Mouse (Mus musculus): ENCODE results near the gene Zfp800. TPM values are rescaled to one million over a fixed set of nuclear protein-coding genes. Genes with fewer than 3 reads are reported as not detected.
A peak's percentile ranks its signal among the peaks of the same experiment; 100 is the strongest.

Zfp800 gene
- polyA plus RNA-seq, 1 experiment from 2014 or later, result 23.3 TPM

DNA sequence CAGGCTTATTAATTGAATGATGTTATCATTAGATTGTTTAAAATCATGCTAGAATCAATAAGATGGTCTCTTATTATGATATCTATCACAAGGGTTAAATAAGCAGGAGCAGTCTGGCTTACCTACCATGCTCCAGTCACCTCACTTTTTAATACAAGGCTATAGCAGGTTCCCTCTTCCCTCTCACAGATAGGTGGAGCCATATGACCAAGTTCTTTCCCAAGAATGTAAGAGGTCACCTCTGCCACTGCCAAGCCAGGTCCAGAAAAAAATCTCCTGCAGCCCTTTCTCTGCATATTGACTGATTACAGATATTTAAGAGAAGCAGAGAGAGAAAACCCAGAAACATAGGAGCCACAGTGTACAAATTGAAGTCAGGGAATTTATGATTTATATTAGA, 88.1 kb downstream of the Zfp800 start:
- H3K4me1 ChIP-seq, result no peaks in the 10 kb centered on the region
- no peak overlapping the region for H3K27ac ChIP-seq (replicated peaks)
- ATAC-seq (ENCODE audit: insufficient number of reproducible peaks, low FRiP score, low TSS enrichment, low read depth), result no peak
- no peak overlapping the region for H3K9ac ChIP-seq
- no peaks in the 10 kb centered on the region for H3K36me3 ChIP-seq
- no peaks in the 10 kb centered on the region for H3K9me3 ChIP-seq (replicated peaks)
- H3K4me2 ChIP-seq (replicated peaks), result no peak overlapping the region
- H3K27me3 ChIP-seq, result no peaks in the 10 kb centered on the region
- H3K4me3 ChIP-seq (replicated peaks), result no peak overlapping the region

DNA sequence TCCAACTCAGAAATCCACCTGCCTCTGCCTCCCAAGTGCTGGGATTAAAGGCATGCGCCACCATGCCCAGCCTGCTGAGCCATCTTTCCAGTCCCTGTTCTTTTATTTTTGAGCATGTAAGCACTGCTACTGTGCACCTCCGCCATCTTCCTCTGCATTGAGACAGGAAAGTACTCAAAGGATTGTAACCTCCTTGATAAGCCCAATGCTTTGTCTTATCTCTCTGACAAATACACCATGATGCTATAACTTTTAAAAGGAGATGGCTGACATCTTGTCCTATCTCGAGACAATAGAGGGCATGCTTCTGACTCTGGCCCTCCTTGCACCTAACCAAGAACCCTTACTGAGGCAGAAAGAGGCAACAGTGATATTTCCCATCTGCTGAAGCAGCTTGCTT, 88.9 kb downstream of the Zfp800 start:
- Histone ChIP-seq H3K36me3 (no peaks in the 10 kb centered on the region), H3K4me1 (no peaks in the 10 kb centered on the region), H3K9ac (no peak overlapping the region), H3K27me3 (no peaks in the 10 kb centered on the region), H3K27ac (replicated peaks) (no peak overlapping the region), H3K4me2 (replicated peaks) (no peak overlapping the region), H3K9me3 (replicated peaks) (no peaks in the 10 kb centered on the region), H3K4me3 (replicated peaks) (no peak overlapping the region)
- no peak for ATAC-seq (ENCODE audit: insufficient number of reproducible peaks, low FRiP score, low TSS enrichment, low read depth)
- 79% methylated on average over 3 of the region's 3 CpGs for WGBS

DNA sequence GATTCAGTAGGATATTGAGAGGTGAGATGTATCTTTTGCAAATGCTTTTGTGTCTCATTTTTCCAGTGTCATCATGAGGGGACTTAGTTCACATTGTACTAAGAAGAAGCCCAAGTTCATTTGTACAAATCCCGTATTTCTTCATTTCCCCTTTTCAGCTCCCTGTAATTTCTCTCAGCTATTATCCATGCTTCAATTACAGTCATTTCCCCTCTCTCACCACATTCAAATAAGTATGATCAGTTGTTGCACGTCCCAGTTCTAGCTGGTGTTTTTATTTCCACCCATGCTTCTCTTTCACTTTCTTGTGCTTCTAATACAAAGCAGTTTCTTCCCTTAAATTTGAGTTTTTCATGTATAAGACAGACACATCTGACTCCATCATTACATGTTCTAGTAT, 91.1 kb downstream of the Zfp800 start:
- H3K9ac ChIP-seq, result no peak overlapping the region
- H3K4me3 ChIP-seq (replicated peaks), result no peak overlapping the region
- H3K27ac ChIP-seq (replicated peaks), result no peak overlapping the region
- no peaks in the 10 kb centered on the region for H3K9me3 ChIP-seq (replicated peaks)
- no peak overlapping the region for H3K4me2 ChIP-seq (replicated peaks)
- 47% methylated on average over 2 of the region's 2 CpGs for WGBS
- no peaks in the 10 kb centered on the region for H3K27me3 ChIP-seq
- H3K4me1 ChIP-seq, result no peaks in the 10 kb centered on the region
- ATAC-seq (ENCODE audit: insufficient number of reproducible peaks, low FRiP score, low TSS enrichment, low read depth), result no peak
- H3K36me3 ChIP-seq, result no peaks in the 10 kb centered on the region

DNA sequence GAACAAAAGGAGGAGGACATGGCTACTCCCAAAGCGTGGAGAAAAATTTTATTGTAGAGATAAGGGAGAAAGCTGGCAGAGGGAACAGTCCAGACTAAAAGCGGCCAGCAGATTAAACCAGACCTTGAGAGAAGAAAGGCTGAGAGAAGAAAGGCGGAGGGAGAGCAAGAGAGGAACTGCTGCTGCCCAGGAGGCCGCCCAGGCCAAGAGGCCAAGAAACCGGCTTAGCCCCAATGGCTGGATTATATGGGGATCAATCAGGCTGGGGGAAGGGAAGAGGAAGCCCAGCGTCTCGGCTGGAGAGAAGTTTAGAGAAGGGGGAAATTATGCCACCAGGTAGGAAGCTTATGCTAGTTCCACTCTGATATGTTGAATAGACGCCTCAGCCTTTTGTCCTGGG, 101.5 kb downstream of the Zfp800 start:
- Histone ChIP-seq H3K9ac (no peak overlapping the region), H3K9me3 (replicated peaks) (no peaks in the 10 kb centered on the region)
- 15% methylated on average over 8 of the region's 8 CpGs for WGBS

DNA sequence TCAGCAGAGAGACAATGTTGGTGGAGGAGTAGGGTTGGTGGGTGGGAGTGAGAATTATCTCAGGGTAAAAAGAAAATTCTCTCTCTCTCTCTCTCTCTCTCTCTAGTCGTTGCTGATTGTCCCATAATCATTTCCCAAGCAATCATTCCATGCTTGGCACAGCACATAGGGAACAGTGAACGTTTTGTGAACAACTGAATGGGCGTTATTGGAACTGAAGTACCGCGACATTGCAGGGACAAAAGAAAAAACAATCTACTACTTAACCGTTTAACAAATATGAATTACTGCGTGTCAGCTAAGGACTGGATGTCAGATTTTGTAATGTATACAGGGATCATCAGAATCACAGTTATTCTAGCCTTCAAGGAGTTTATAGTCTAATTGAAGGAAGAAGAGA, 102.2 kb downstream of the Zfp800 start:
- H3K27ac ChIP-seq (replicated peaks), result no peak overlapping the region

More for the DNA sequence above, 101.5 kb downstream of the Zfp800 start:
- Histone ChIP-seq H3K4me1 (no peaks in the 10 kb centered on the region), H3K4me2 (replicated peaks) (no peak overlapping the region), H3K36me3 (no peaks in the 10 kb centered on the region), H3K27me3 (0 out of 2 replicates have a peak, but pooled peaks cover 5% of the 10 kb centered on the region), H3K4me3 (replicated peaks) (no peak overlapping the region), H3K27ac (replicated peaks) (no peak overlapping the region)
- ATAC-seq (ENCODE audit: insufficient number of reproducible peaks, low FRiP score, low TSS enrichment, low read depth), result no peak

DNA sequence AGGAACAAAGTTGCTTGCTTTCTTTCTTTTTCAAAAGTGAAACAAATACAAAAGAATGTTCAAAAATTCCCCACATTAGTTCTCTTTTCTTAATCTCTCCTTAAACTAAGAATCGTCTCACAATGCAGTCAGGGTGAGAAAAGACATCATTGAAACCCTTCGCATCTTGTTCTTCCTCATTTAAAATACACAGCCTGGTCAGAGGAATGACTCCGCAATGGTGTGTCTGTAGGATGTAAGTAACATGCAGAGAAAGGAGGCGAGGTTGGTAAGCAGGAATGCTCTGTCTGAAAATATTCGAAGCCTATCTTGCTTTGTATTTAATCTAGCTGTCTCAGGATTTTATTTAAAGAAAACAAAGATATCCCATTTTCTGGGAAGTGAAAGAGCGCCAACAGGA, 105.0 kb downstream of the Zfp800 start:
- no peak overlapping the region for H3K27ac ChIP-seq (replicated peaks)
- WGBS, result 86% methylated on average over 6 of the region's 6 CpGs

More for the DNA sequence above, 102.2 kb downstream of the Zfp800 start:
- 66% methylated on average over 7 of the region's 7 CpGs for WGBS
- Histone ChIP-seq H3K9ac (no peak overlapping the region), H3K36me3 (no peaks in the 10 kb centered on the region), H3K4me2 (replicated peaks) (no peak overlapping the region), H3K27me3 (0 out of 2 replicates have a peak, but pooled peaks cover 5% of the 10 kb centered on the region), H3K9me3 (replicated peaks) (no peaks in the 10 kb centered on the region), H3K4me3 (replicated peaks) (no peak overlapping the region), H3K4me1 (no peaks in the 10 kb centered on the region)
- no peak for ATAC-seq (ENCODE audit: insufficient number of reproducible peaks, low FRiP score, low TSS enrichment, low read depth)

DNA sequence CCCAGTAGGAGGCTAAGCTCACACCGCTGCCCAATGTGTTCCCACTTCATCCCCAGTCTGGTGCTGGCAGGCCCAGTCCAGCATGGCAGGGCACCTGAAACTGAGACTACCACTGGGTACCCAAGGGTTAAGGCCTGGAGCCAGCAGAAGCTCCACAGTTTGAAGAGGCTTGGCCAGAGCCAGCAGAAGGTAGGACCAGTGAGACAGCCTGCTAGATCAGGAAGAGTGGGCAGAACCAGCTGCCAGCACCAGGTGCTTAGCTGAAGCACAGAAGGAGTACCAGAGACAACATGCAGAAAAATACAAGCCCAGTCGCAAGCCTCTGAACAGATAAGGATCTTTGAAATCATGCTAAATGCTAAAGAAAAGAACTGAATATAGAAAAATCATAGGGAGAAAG, 117.9 kb downstream of the Zfp800 start:
- no peak overlapping the region for H3K9ac ChIP-seq
- 62% methylated on average over 2 of the region's 2 CpGs for WGBS
- no peaks in the 10 kb centered on the region for H3K36me3 ChIP-seq
- H3K27ac ChIP-seq (replicated peaks), result no peak overlapping the region
- H3K4me2 ChIP-seq (replicated peaks), result no peak overlapping the region
- ATAC-seq (ENCODE audit: insufficient number of reproducible peaks, low FRiP score, low TSS enrichment, low read depth), result no peak
- H3K27me3 ChIP-seq, result no peaks in the 10 kb centered on the region
- H3K9me3 ChIP-seq (replicated peaks), result no peaks in the 10 kb centered on the region
- H3K4me1 ChIP-seq, result no peaks in the 10 kb centered on the region
- H3K4me3 ChIP-seq (replicated peaks), result no peak overlapping the region

More for the DNA sequence above, 105.0 kb downstream of the Zfp800 start:
- H3K9me3 ChIP-seq (replicated peaks), result no peaks in the 10 kb centered on the region
- no peak for ATAC-seq (ENCODE audit: insufficient number of reproducible peaks, low FRiP score, low TSS enrichment, low read depth)
- H3K9ac ChIP-seq, result no peak overlapping the region
- no peak overlapping the region for H3K4me2 ChIP-seq (replicated peaks)
- H3K36me3 ChIP-seq, result no peaks in the 10 kb centered on the region
- H3K4me3 ChIP-seq (replicated peaks), result no peak overlapping the region
- H3K4me1 ChIP-seq, result no peaks in the 10 kb centered on the region
- H3K27me3 ChIP-seq, result 0 out of 2 replicates have a peak, but pooled peaks cover 5% of the 10 kb centered on the region

DNA sequence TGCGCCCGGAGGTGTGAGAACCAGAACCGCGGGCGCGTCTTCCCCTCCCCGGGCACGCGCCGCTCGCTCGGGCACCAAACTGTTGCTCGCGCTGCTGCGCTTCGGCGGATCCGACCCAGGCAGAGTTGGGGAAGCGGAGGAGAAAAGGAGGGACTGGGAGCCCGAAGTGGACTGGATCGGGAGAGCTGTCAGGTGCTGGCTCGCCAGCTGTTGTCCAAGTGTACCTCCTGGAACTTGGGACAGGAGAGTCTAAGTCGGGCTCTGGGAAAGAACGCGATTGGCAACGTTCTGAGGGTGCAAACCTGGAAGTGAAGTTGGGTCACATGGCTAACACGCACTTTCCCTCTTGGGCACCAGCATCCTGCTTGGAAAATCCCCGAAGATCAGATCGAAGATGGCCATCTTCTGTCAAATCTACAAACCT, 135.6 kb downstream of the Zfp800 start:
- Histone ChIP-seq H3K9me3 (replicated peaks) (no peaks in the 10 kb centered on the region), H3K36me3 (no peaks in the 10 kb centered on the region), H3K4me3 (replicated peaks) (peak overlapping the region; percentile 92), H3K27me3 (no peaks in the 10 kb centered on the region), H3K4me1 (peaks cover 10% of the 10 kb centered on the region), H3K27ac (replicated peaks) (peak overlapping the region; percentile 88), H3K9ac (peak overlapping the region; percentile 59), H3K4me2 (replicated peaks) (peak overlapping the region; percentile 89)
- ATAC-seq (ENCODE audit: insufficient number of reproducible peaks, low FRiP score, low TSS enrichment, low read depth), result peak; percentile 59
- under 1% methylated on average over 29 of the region's 29 CpGs for WGBS

DNA sequence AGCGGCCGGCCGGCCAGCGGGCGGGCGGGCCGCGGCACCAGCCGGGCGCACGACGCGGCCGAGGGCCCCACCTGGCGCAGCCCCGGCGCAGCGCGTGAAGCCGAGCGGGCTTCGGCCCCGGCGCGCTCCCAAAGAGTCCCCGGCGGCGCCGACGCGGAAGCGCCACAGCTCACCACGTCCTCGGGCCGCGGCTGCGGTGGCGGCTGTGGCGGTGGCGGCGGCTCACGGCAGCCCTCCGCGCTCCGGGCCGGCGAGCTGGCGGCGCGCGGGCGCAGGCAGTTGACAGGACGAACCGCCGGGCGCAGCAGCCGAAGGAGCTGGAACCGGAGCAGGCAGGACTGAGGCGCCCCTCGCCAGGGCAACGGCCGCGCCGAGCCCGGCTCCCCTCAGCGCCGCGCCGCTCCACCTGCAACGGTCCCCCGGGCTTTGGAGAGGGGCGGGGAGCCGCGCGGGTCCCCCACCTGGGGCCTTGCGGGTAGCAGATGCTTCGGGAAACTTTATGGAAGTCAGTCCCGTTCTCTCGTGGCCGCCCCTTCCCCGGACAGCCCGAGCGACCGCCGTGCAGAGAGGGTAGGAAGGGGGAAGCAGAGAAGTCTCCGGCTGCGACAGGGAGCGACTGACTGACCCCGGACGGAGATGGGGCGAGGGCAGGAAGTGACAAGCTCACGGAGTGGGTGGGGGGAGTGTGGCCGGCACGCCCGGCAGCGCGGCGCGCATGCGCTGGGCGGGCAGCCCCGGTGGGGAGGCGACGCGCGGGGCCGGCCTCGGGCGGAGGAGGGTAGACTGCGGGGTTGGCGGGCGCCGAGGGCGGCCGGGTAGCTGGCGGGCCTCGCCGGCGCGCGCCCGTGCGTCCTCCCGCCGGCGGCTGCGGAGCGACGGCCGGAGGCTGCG, 136.3 kb downstream of the Zfp800 start:
- Histone ChIP-seq H3K9ac (peak overlapping the region; percentile 59), H3K27ac (replicated peaks) (peak overlapping the region; percentile 88), H3K4me1 (peaks cover 10% of the 10 kb centered on the region), H3K4me2 (replicated peaks) (peak overlapping the region; percentile 89), H3K4me3 (replicated peaks) (peak overlapping the region; percentile 92), H3K36me3 (no peaks in the 10 kb centered on the region), H3K27me3 (no peaks in the 10 kb centered on the region), H3K9me3 (replicated peaks) (no peaks in the 10 kb centered on the region)
- under 1% methylated on average over 88 of the region's 131 CpGs for WGBS
- peak; percentile 97 for ATAC-seq (ENCODE audit: insufficient number of reproducible peaks, low FRiP score, low TSS enrichment, low read depth)

DNA sequence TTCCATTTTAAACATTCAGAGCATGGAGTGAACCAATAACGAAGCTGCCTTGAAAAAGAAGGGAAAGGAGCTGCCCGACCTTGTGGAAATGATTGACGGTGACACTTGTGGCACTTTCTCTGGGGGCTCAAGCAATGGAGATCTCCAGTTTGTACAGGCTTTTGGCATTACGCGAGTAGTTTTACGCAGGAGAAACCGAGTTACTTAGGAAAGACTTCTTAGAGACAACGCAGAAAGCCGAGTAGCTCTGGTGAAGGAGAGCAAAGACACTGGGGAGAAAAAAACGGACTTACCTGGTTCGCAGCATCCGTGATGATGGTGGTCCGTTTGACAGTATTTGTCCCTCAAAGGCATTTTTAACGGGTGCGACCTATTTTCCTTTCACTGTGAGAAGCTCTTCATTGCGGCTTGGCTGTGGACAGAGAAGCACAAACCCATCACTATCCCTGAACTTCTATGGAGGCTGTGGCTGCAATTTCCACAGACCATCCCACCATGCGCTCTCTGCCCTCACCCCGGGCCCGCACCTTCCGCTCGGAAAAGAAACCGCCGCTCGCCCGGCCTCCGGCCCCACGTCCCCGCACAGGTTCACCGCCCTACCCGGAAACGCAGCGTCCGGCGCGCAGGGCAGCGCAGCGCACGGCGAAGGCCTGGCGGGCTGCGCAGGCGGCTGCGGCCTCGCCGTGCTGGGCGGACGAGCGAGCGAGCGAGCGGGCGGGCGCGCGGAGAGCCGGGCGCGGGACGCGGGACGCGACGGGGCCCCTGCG, 137.2 kb downstream of the Zfp800 start:
- peak overlapping the region; percentile 59 for H3K9ac ChIP-seq
- ATAC-seq (ENCODE audit: insufficient number of reproducible peaks, low FRiP score, low TSS enrichment, low read depth), result peak; percentile 55; the same call in 1 of the 2 replicates

DNA sequence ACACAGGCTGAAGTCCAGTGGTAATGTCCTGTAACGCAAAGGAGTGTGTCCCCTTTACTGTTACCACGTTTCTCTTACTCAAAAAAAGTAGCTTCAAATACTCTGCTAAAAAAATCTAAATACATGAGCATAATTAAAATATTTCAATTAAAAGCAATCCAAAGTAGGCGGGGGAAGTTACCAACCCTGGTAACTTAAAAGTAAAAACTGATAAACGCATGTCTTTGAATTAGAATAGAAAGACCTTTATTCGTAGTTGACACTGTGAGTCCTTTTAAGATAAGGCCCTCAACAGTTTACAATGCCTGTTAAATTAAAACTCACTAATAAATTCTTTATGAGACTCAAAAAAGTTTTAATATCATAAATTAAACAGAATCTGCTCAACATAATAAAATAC, 138.1 kb downstream of the Zfp800 start:
- Histone ChIP-seq H3K36me3 (no peaks in the 10 kb centered on the region; the same call in 1 of the 2 replicates), H3K4me2 (replicated peaks) (no peak overlapping the region), H3K9ac (no peak overlapping the region), H3K4me1 (peaks cover 10% of the 10 kb centered on the region), H3K4me3 (replicated peaks) (no peak overlapping the region), H3K9me3 (replicated peaks) (no peaks in the 10 kb centered on the region), H3K27ac (replicated peaks) (no peak overlapping the region), H3K27me3 (no peaks in the 10 kb centered on the region)
- no peak for ATAC-seq (ENCODE audit: insufficient number of reproducible peaks, low FRiP score, low TSS enrichment, low read depth)
- WGBS, result 91% methylated on average over 5 of the region's 5 CpGs

More for the DNA sequence above, 137.2 kb downstream of the Zfp800 start:
- H3K4me3 ChIP-seq (replicated peaks), result peak overlapping the region; percentile 92
- peak overlapping the region; percentile 89 for H3K4me2 ChIP-seq (replicated peaks)
- 3% methylated on average over 52 of the region's 64 CpGs for WGBS
- H3K4me1 ChIP-seq, result peaks cover 10% of the 10 kb centered on the region
- H3K27ac ChIP-seq (replicated peaks), result peak overlapping the region; percentile 88
- no peaks in the 10 kb centered on the region for H3K9me3 ChIP-seq (replicated peaks)
- H3K27me3 ChIP-seq, result no peaks in the 10 kb centered on the region
- H3K36me3 ChIP-seq, result no peaks in the 10 kb centered on the region; the same call in 1 of the 2 replicates

Measured in embryonic facial prominence, embryonic 15.5 days (tissue).